Mouse (Mus musculus) thymus, adult 2 months (tissue): Measurements from ENCODE around the gene Crygb. TPM values are rescaled to one million over a fixed set of nuclear protein-coding genes. Genes with fewer than 3 reads are reported as not detected.

Experiments used
- DNase-seq: peaks from one replicate; pipeline ENCODE4 v3.0.0; 2021
- H3K27ac ChIP-seq: fragments of 200-500 bp; 2 replicates; pipeline ENCODE4 v1.5.1; 2012; ENCODE audit warnings: low read length, control low read depth; ENCODE audit not compliant: control insufficient read depth, insufficient read depth
- H3K27me3 ChIP-seq: fragments of 200-500 bp; 2 replicates; pipeline ENCODE4 v1.6.1; 2012; ENCODE audit warnings: mild to moderate bottlenecking, low read length, moderate library complexity, mixed read lengths; ENCODE audit not compliant: control insufficient read depth, insufficient read depth
- H3K36me3 ChIP-seq: fragments of 200-500 bp; 2 replicates; pipeline ENCODE4 v1.6.1; 2012; ENCODE audit warnings: mild to moderate bottlenecking, low read length, moderate library complexity; ENCODE audit not compliant: control insufficient read depth, insufficient read depth
- H3K4me1 ChIP-seq: fragments of 200-500 bp; replicated peaks from 2 replicates; pipeline ENCODE4 v1.6.1; 2012; ENCODE audit warnings: low read length; ENCODE audit not compliant: control insufficient read depth, insufficient read depth
- H3K4me3 ChIP-seq: fragments of 200-500 bp; 2 replicates; pipeline ENCODE4 v1.5.1; 2012; ENCODE audit warnings: mild to moderate bottlenecking, low read length, control low read depth, moderate library complexity; ENCODE audit not compliant: control insufficient read depth, insufficient read depth
- CTCF ChIP-seq: fragments of 200-500 bp; IDR thresholded peaks from 2 replicates; pipeline ENCODE4 v1.5.1; 2012; ENCODE audit warnings: mild to moderate bottlenecking, control low read depth, low read length, moderate library complexity, borderline replicate concordance; ENCODE audit not compliant: control insufficient read depth, poor library complexity, insufficient read depth; ENCODE audit errors: extremely low read depth
- POLR2A ChIP-seq: fragments of 200-500 bp; IDR thresholded peaks from 2 replicates; pipeline ENCODE4 v1.6.1; 2012; ENCODE audit warnings: mild to moderate bottlenecking, low read length, control low read depth, moderate library complexity; ENCODE audit not compliant: control insufficient read depth, poor library complexity, insufficient read depth; ENCODE audit errors: extremely low read depth
- WGBS: fragments of 180-500 bp; shearing (Covaris S2); methylation state at CpG from one replicate; pipeline ENCODE4 v1.1.7; 2018; 5-methylcytosine and 5-hydroxymethylcytosine counted together
- polyA plus RNA-seq: library from polyadenylated mRNA; depleted of rRNA; stranded (reverse); fragments of >200 nt; gene quantifications from 2 replicates; pipeline ENCODE4 v1.2.3, GENCODE M21; 2012; rRNA removed

Gene Crygb
- not detected in 2 replicates for polyA plus RNA-seq

- H3K27me3 ChIP-seq, result no peaks in the 10 kb centered on the region
- H3K36me3 ChIP-seq, result no peaks in the 10 kb centered on the region
- no peak within 1 kb of the TSS for H3K4me3 ChIP-seq
- H3K27ac ChIP-seq, result no peak within 1 kb of the TSS
- WGBS, result 58% methylated on average over 7 of the region's 7 CpGs
- TF ChIP-seq POLR2A (no peak), CTCF (no peak)
- DNase-seq, result no peak
- no peaks in the 10 kb centered on the region for H3K4me1 ChIP-seq
Measured at GRCm38 (mm10) chr1:65082188-65082587, at the start of gene Crygb. Crygb (minus strand) TSS chr1:65082288.

GRCm38 (mm10) chr1:65131671-65132070 lies 49.6 kb upstream of the Crygb start:
- no peaks in the 10 kb centered on the region for H3K27me3 ChIP-seq
- no peak overlapping the region for H3K4me3 ChIP-seq
- DNase-seq, result no peak
- WGBS, result 93% methylated on average over 1 of the region's 1 CpGs
- H3K4me1 ChIP-seq, result no peaks in the 10 kb centered on the region
- TF ChIP-seq CTCF, result no peak
- no peak for TF ChIP-seq POLR2A
- no peak overlapping the region for H3K27ac ChIP-seq
- H3K36me3 ChIP-seq, result no peaks in the 10 kb centered on the region

GRCm38 (mm10) chr1:65130226-65130625 lies 48.1 kb upstream of the Crygb start:
- 73% methylated on average over 3 of the region's 3 CpGs for WGBS
- no peak for DNase-seq

GRCm38 (mm10) chr1:65129634-65130180 lies 47.6 kb upstream of the Crygb start:
- Histone ChIP-seq H3K4me3 (no peak overlapping the region), H3K27ac (no peak overlapping the region), H3K36me3 (no peaks in the 10 kb centered on the region), H3K4me1 (no peaks in the 10 kb centered on the region), H3K27me3 (no peaks in the 10 kb centered on the region)
- DNase-seq, result no peak
- no peak for TF ChIP-seq POLR2A
- TF ChIP-seq CTCF, result no peak
- WGBS, result 83% methylated on average over 3 of the region's 3 CpGs

More at GRCm38 (mm10) chr1:65130226-65130625, 48.1 kb upstream of the Crygb start:
- Histone ChIP-seq H3K4me1 (no peaks in the 10 kb centered on the region), H3K27ac (no peak overlapping the region), H3K36me3 (no peaks in the 10 kb centered on the region), H3K27me3 (no peaks in the 10 kb centered on the region), H3K4me3 (no peak overlapping the region)
- TF ChIP-seq CTCF (no peak), POLR2A (no peak)

GRCm38 (mm10) chr1:65122574-65123372 lies 40.7 kb upstream of the Crygb start, which contains the start of gene D630023F18Rik:
D630023F18Rik (minus strand) TSS chr1:65123214.
- no peak within 1 kb of the TSS for H3K4me3 ChIP-seq
- no peak for DNase-seq
- no peaks in the 10 kb centered on the region for H3K4me1 ChIP-seq
- no peak within 1 kb of the TSS for H3K27ac ChIP-seq
- 40% methylated on average over 9 of the region's 9 CpGs for WGBS
- no peaks in the 10 kb centered on the region for H3K36me3 ChIP-seq
- TF ChIP-seq POLR2A (no peak), CTCF (no peak)
- H3K27me3 ChIP-seq, result no peaks in the 10 kb centered on the region

GRCm38 (mm10) chr1:65119438-65119837 lies 37.4 kb upstream of the Crygb start, which contains the start of gene Gm28845:
Gm28845 (minus strand) TSS chr1:65119558.
- no peak within 1 kb of the TSS for H3K27ac ChIP-seq
- no peaks in the 10 kb centered on the region for H3K36me3 ChIP-seq
- H3K27me3 ChIP-seq, result no peaks in the 10 kb centered on the region
- 95% methylated on average over 1 of the region's 1 CpGs for WGBS
- TF ChIP-seq CTCF (no peak), POLR2A (no peak)
- no peaks in the 10 kb centered on the region for H3K4me1 ChIP-seq
- no peak for DNase-seq
- no peak within 1 kb of the TSS for H3K4me3 ChIP-seq
